In genomic region chr9:40687053-40687452, GRCm38 (mm10) we compare ENCODE assay signal across 10 mouse cellular contexts. TPM values are rescaled to one million over a fixed set of nuclear protein-coding genes. Genes with fewer than 3 reads are reported as not detected.
DNase-seq lines count a peak whose midpoint lies in the region; ATAC-seq and TF ChIP-seq lines count a peak whose summit lies in the region.
"Had no signal": no experiment of that assay in that cellular context is flagged by ENCODE, and none has a peak within 500 bp of the region (broad histone marks: within the 10 kb centered on the region; RNA-seq: fewer than 3 reads in every experiment).

No protein-coding gene starts in this region.

- H3K27ac ChIP-seq in heart, embryonic 13.5 days (replicated peaks): peak overlapping the region; percentile 91
- no peak overlapping the region for H3K27ac ChIP-seq in cortical plate, adult 2 months (ENCODE audit: insufficient read depth, low read length)
- peak overlapping the region; percentile 94; the same call in 1 of the 2 replicates for H3K27ac ChIP-seq in hindbrain, embryonic 11.5 days (ENCODE audit: low read depth, low read length)
- H3K27ac ChIP-seq in midbrain, embryonic 13.5 days: peak overlapping the region; percentile 94

- ATAC-seq in heart, embryonic 13.5 days (ENCODE audit: extremely low read depth, insufficient number of reproducible peaks, low FRiP score, low TSS enrichment): no peak
- ATAC-seq in hindbrain, embryonic 11.5 days (ENCODE audit: low FRiP score): no peak
- no peak; the same call in 1 of the 2 replicates for ATAC-seq in midbrain, embryonic 13.5 days

- no peak for DNase-seq in heart, postnatal 36 days
- peak; percentile 31 for DNase-seq in hindbrain, embryonic 11.5 days (ENCODE audit: low spot score)
- DNase-seq in ovary, postnatal 36 days (ENCODE audit: low spot score): no peak
- no peak for DNase-seq in thymus, postnatal 0 days (ENCODE audit: low spot score)
- no peak for DNase-seq in spleen, postnatal 10 days (ENCODE audit: low spot score in 2 of 2)

- intact Hi-C loops in heart, postnatal 36 days (cut with DNase I): no loop called here

- TF ChIP-seq CTCF in cortical plate, adult 2 months (IDR thresholded peaks at IDR 0.05; ENCODE audit: extremely low read depth, insufficient read depth, low read length): no peak

- H3K4me1 ChIP-seq in heart, embryonic 13.5 days: peaks cover 6% of the 10 kb centered on the region
- no peaks in the 10 kb centered on the region for H3K4me1 ChIP-seq in cortical plate, adult 2 months (ENCODE audit: control insufficient read depth, insufficient read depth, low read length)
- H3K4me1 ChIP-seq in hindbrain, embryonic 11.5 days (replicated peaks; ENCODE audit: control insufficient read depth, insufficient read depth, low read length): no peaks in the 10 kb centered on the region
- H3K4me1 ChIP-seq in midbrain, embryonic 13.5 days (replicated peaks): peaks cover 37% of the 10 kb centered on the region

- H3K4me3 ChIP-seq in heart, embryonic 13.5 days: peak overlapping the region; percentile 77
- H3K4me3 ChIP-seq in cortical plate, adult 2 months (ENCODE audit: insufficient read depth, low read length): peak overlapping the region; percentile 73
- H3K4me3 ChIP-seq in hindbrain, embryonic 11.5 days (ENCODE audit: low read depth, low read length): peak overlapping the region; percentile 79
- peak overlapping the region; percentile 81 for H3K4me3 ChIP-seq in midbrain, embryonic 13.5 days (replicated peaks)

- H3K27me3 ChIP-seq in heart, embryonic 13.5 days (replicated peaks): peaks cover 40% of the 10 kb centered on the region
- 0 out of 2 replicates have a peak, but pooled peaks cover 4% of the 10 kb centered on the region for H3K27me3 ChIP-seq in hindbrain, embryonic 11.5 days (ENCODE audit: control insufficient read depth, insufficient read depth, low read length)
- peaks cover 10% of the 10 kb centered on the region; the same call in 1 of the 2 replicates for H3K27me3 ChIP-seq in midbrain, embryonic 13.5 days

- TF ChIP-seq POLR2A in cortical plate, adult 2 months (IDR thresholded peaks at IDR 0.05; ENCODE audit: extremely low read depth, insufficient read depth, low read length): no peak

- 49% methylated on average over 5 of the region's 5 CpGs for WGBS in heart, embryonic 13.5 days
- 36% methylated on average over 5 of the region's 5 CpGs for WGBS in hindbrain, embryonic 11.5 days
- WGBS in midbrain, embryonic 13.5 days: 40% methylated on average over 5 of the region's 5 CpGs

- peak overlapping the region; percentile 98 for H3K4me2 ChIP-seq in heart, embryonic 13.5 days
- peak overlapping the region; percentile 96 for H3K4me2 ChIP-seq in hindbrain, embryonic 11.5 days (replicated peaks; ENCODE audit: low read depth, low read length)
- peak overlapping the region; percentile 86 for H3K4me2 ChIP-seq in midbrain, embryonic 13.5 days (replicated peaks)

- H3K36me3 ChIP-seq in heart, embryonic 13.5 days: no peaks in the 10 kb centered on the region
- H3K36me3 ChIP-seq in hindbrain, embryonic 11.5 days (ENCODE audit: control insufficient read depth, insufficient read depth, low read length): no peaks in the 10 kb centered on the region
- H3K36me3 ChIP-seq in midbrain, embryonic 13.5 days: no peaks in the 10 kb centered on the region

- H3K9me3 ChIP-seq in heart, embryonic 13.5 days: no peaks in the 10 kb centered on the region
- no peaks in the 10 kb centered on the region for H3K9me3 ChIP-seq in hindbrain, embryonic 11.5 days (ENCODE audit: control insufficient read depth, low read length)
- H3K9me3 ChIP-seq in midbrain, embryonic 13.5 days: no peaks in the 10 kb centered on the region

- H3K9ac ChIP-seq in heart, embryonic 13.5 days: peak overlapping the region; percentile 88
- peak overlapping the region; percentile 88 for H3K9ac ChIP-seq in hindbrain, embryonic 11.5 days (ENCODE audit: low read depth, low read length)
- H3K9ac ChIP-seq in midbrain, embryonic 13.5 days (replicated peaks): peak overlapping the region; percentile 94

RNA-seq across cellular contexts. Expression of gene Clmp, which starts 1.3 kb away (rescaled TPM):
- 8.4 and 9.4 TPM in 2 replicates for polyA plus RNA-seq in heart, embryonic 13.5 days (2015; fragmentation: Nextera tagmentation; extraction: Ambion mirVana)
- 1 to 10 TPM; 4.3 to 5.2 TPM for total RNA-seq in heart, postnatal 36 days (2021)
- 9.4 and 9.5 TPM in 2 replicates for polyA plus RNA-seq in cortical plate, adult 2 months (2012; rRNA removed)
- 44.1 and 45.6 TPM in 2 replicates for polyA plus RNA-seq in hindbrain, embryonic 11.5 days (2014; fragmentation: Nextera tagmentation; extraction: Ambion mirVana)
- polyA plus RNA-seq in midbrain, embryonic 13.5 days (2015; fragmentation: Nextera tagmentation; extraction: Ambion mirVana): 43.6 and 45.8 TPM in 2 replicates
- polyA plus RNA-seq in thymus, postnatal 0 days (2015; fragmentation: Nextera tagmentation; extraction: Ambion mirVana): 0.74 and 0.75 TPM in 2 replicates

RNA-seq across cellular contexts. Expression of gene Gm21915, which starts 16.6 kb away (rescaled TPM):
- not detected in 2 replicates for polyA plus RNA-seq in heart, embryonic 13.5 days (2015; fragmentation: Nextera tagmentation; extraction: Ambion mirVana)
- not detected for total RNA-seq in heart, postnatal 36 days (2021)
- not detected in 2 replicates for polyA plus RNA-seq in cortical plate, adult 2 months (2012; rRNA removed)
- polyA plus RNA-seq in hindbrain, embryonic 11.5 days (2014; fragmentation: Nextera tagmentation; extraction: Ambion mirVana): not detected in 2 replicates
- polyA plus RNA-seq in midbrain, embryonic 13.5 days (2015; fragmentation: Nextera tagmentation; extraction: Ambion mirVana): not detected in 2 replicates
- not detected in 2 replicates for polyA plus RNA-seq in thymus, postnatal 0 days (2015; fragmentation: Nextera tagmentation; extraction: Ambion mirVana)
- total RNA-seq: left cerebral cortex, postnatal 36 days had no signal
- polyA plus RNA-seq: brain, embryonic 14.5 days had no signal
